Comparison of ENCODE assay signal across 14 mouse cellular contexts in genomic region chr6:29206006-29206405, GRCm38 (mm10). TPM values are rescaled to one million over a fixed set of nuclear protein-coding genes. Genes with fewer than 3 reads are reported as not detected.
"Had no signal": no experiment of that assay in that cellular context is flagged by ENCODE, and none has a peak within 500 bp of the region (broad histone marks: within the 10 kb centered on the region; RNA-seq: fewer than 3 reads in every experiment).

No protein-coding gene starts in this region.

- H3K9me3 ChIP-seq: limb, embryonic 15.5 days; neural tube, embryonic 15.5 days had no signal

- H3K4me2 ChIP-seq: limb, embryonic 15.5 days; neural tube, embryonic 15.5 days had no signal

- H3K27me3 ChIP-seq: limb, embryonic 15.5 days; neural tube, embryonic 15.5 days had no signal

- H3K9ac ChIP-seq: limb, embryonic 15.5 days; liver, embryonic 14.5 days; neural tube, embryonic 15.5 days had no signal

- H3K4me3 ChIP-seq: left cerebral cortex, adult 2 months; limb, embryonic 15.5 days; myocyte; neural tube, embryonic 15.5 days had no signal

- H3K27ac ChIP-seq: left cerebral cortex, adult 2 months; limb, embryonic 15.5 days; liver, embryonic 14.5 days; neural tube, embryonic 15.5 days; stomach, postnatal 0 days had no signal

- DNase-seq: kidney, adult 8-10 months; lung, adult 18-20 months; midbrain, embryonic 14.5 days; right cerebral cortex, adult 18-20 months; right cerebral cortex, postnatal 25 days; thymus, adult 2 months; thymus, postnatal 25 days had no signal

RNA-seq across cellular contexts. Expression of gene Prrt4, which starts 26.6 kb away (rescaled TPM):
- total RNA-seq: megakaryocyte-erythroid progenitor cell, adult 5-6 weeks had no signal
